Mouse (Mus musculus): Measurements from ENCODE around the gene Tagap. TPM values are rescaled to one million over a fixed set of nuclear protein-coding genes. Genes with fewer than 3 reads are reported as not detected.
A peak's percentile ranks its signal among the peaks of the same experiment; 100 is the strongest.
"Not testable (repeated sequence)": the region's sequence is repeated elsewhere in the genome, so short reads cannot be mapped to it uniquely, and the experiment has no call there.

Gene Tagap
- polyA plus RNA-seq, 1 experiment from 2014 or later: 1.1 TPM

GRCm38 (mm10) chr17:7922564-7922963 is 3.2 kb upstream of the Tagap start:
- no peak for ATAC-seq (replicated peaks; ENCODE audit: extremely low read depth, insufficient read depth, low FRiP score)
- 80% methylated on average over 5 of the region's 5 CpGs for WGBS

GRCm38 (mm10) chr17:7924185-7924725 is 1.5 kb upstream of the Tagap start:
- 62% methylated on average over 13 of the region's 13 CpGs for WGBS
- 0 out of 2 replicates have a peak, but pooled peaks have one; percentile 6 for ATAC-seq (replicated peaks; ENCODE audit: extremely low read depth, insufficient read depth, low FRiP score)
- Histone ChIP-seq H3K36me3 (ENCODE audit: control insufficient read depth, insufficient read depth) (no peaks in the 10 kb centered on the region), H3K4me3 (ENCODE audit: low read length) (no peak overlapping the region), H3K4me2 (ENCODE audit: low read depth, low read length) (no peak overlapping the region), H3K9me3 (replicated peaks; ENCODE audit: control insufficient read depth, low read length) (no peaks in the 10 kb centered on the region), H3K9ac (ENCODE audit: low read length) (no peak overlapping the region), H3K4me1 (ENCODE audit: control insufficient read depth, insufficient read depth, low read length) (peaks cover 5% of the 10 kb centered on the region), H3K27ac (ENCODE audit: low read length) (no peak overlapping the region), H3K27me3 (ENCODE audit: control insufficient read depth, insufficient read depth, low read length) (0 out of 2 replicates have a peak, but pooled peaks cover 5% of the 10 kb centered on the region)

More at GRCm38 (mm10) chr17:7922564-7922963, 3.2 kb upstream of the Tagap start:
- no peaks in the 10 kb centered on the region for H3K36me3 ChIP-seq (ENCODE audit: control insufficient read depth, insufficient read depth)
- H3K27ac ChIP-seq (ENCODE audit: low read length): no peak overlapping the region
- H3K4me1 ChIP-seq (ENCODE audit: control insufficient read depth, insufficient read depth, low read length): peaks cover 5% of the 10 kb centered on the region
- 0 out of 2 replicates have a peak, but pooled peaks cover 2% of the 10 kb centered on the region for H3K27me3 ChIP-seq (ENCODE audit: control insufficient read depth, insufficient read depth, low read length)
- H3K9ac ChIP-seq (ENCODE audit: low read length): no peak overlapping the region
- no peak overlapping the region for H3K4me3 ChIP-seq (ENCODE audit: low read length)
- no peak overlapping the region for H3K4me2 ChIP-seq (ENCODE audit: low read depth, low read length)
- H3K9me3 ChIP-seq (replicated peaks; ENCODE audit: control insufficient read depth, low read length): no peaks in the 10 kb centered on the region

- no peaks in the 10 kb centered on the region for H3K36me3 ChIP-seq (ENCODE audit: control insufficient read depth, insufficient read depth)
- no peak overlapping the region for H3K27ac ChIP-seq (ENCODE audit: low read length)
- H3K4me1 ChIP-seq (ENCODE audit: control insufficient read depth, insufficient read depth, low read length): peaks cover 9% of the 10 kb centered on the region
- no peak overlapping the region for H3K9ac ChIP-seq (ENCODE audit: low read length)
- H3K4me2 ChIP-seq (ENCODE audit: low read depth, low read length): no peak overlapping the region
- H3K4me3 ChIP-seq (ENCODE audit: low read length): no peak overlapping the region
- no peaks in the 10 kb centered on the region for H3K9me3 ChIP-seq (replicated peaks; ENCODE audit: control insufficient read depth, low read length)
- no peak for ATAC-seq (replicated peaks; ENCODE audit: extremely low read depth, insufficient read depth, low FRiP score)
- H3K27me3 ChIP-seq (ENCODE audit: control insufficient read depth, insufficient read depth, low read length): 0 out of 2 replicates have a peak, but pooled peaks cover 5% of the 10 kb centered on the region
- WGBS: 65% methylated on average over 24 of the region's 24 CpGs
These were observed 2.1 kb downstream of the Tagap start for GRCm38 (mm10) chr17:7927582-7928535.

- no peak overlapping the region for H3K9ac ChIP-seq (ENCODE audit: low read length)
- 0 out of 2 replicates have a peak, but pooled peaks cover 3% of the 10 kb centered on the region for H3K27me3 ChIP-seq (ENCODE audit: control insufficient read depth, insufficient read depth, low read length)
- no peak overlapping the region for H3K27ac ChIP-seq (ENCODE audit: low read length)
- ATAC-seq (replicated peaks; ENCODE audit: extremely low read depth, insufficient read depth, low FRiP score): no peak
- no peak overlapping the region for H3K4me2 ChIP-seq (ENCODE audit: low read depth, low read length)
- H3K4me3 ChIP-seq (ENCODE audit: low read length): no peak overlapping the region
- H3K4me1 ChIP-seq (ENCODE audit: control insufficient read depth, insufficient read depth, low read length): peaks cover 9% of the 10 kb centered on the region
- no peaks in the 10 kb centered on the region for H3K9me3 ChIP-seq (replicated peaks; ENCODE audit: control insufficient read depth, low read length)
- H3K36me3 ChIP-seq (ENCODE audit: control insufficient read depth, insufficient read depth): no peaks in the 10 kb centered on the region
- WGBS: 81% methylated on average over 6 of the region's 6 CpGs
These were observed 2.9 kb downstream of the Tagap start for GRCm38 (mm10) chr17:7928662-7929061.

- Histone ChIP-seq H3K27ac (ENCODE audit: low read length) (no peak overlapping the region), H3K4me1 (ENCODE audit: control insufficient read depth, insufficient read depth, low read length) (peaks cover 4% of the 10 kb centered on the region; the same call in 1 of the 2 replicates), H3K9me3 (replicated peaks; ENCODE audit: control insufficient read depth, low read length) (no peaks in the 10 kb centered on the region), H3K27me3 (ENCODE audit: control insufficient read depth, insufficient read depth, low read length) (0 out of 2 replicates have a peak, but pooled peaks cover 3% of the 10 kb centered on the region), H3K4me2 (ENCODE audit: low read depth, low read length) (no peak overlapping the region), H3K4me3 (ENCODE audit: low read length) (no peak overlapping the region), H3K36me3 (ENCODE audit: control insufficient read depth, insufficient read depth) (no peaks in the 10 kb centered on the region), H3K9ac (ENCODE audit: low read length) (no peak overlapping the region)
- WGBS: 34% methylated on average over 8 of the region's 8 CpGs
- no peak for ATAC-seq (replicated peaks; ENCODE audit: extremely low read depth, insufficient read depth, low FRiP score)
These were observed 3.5 kb downstream of the Tagap start for GRCm38 (mm10) chr17:7929279-7929678.

- H3K9me3 ChIP-seq (replicated peaks; ENCODE audit: control insufficient read depth, low read length): no peaks in the 10 kb centered on the region
- H3K27ac ChIP-seq (ENCODE audit: low read length): no peak overlapping the region
- H3K4me3 ChIP-seq (ENCODE audit: low read length): no peak overlapping the region
- H3K36me3 ChIP-seq (ENCODE audit: control insufficient read depth, insufficient read depth): no peaks in the 10 kb centered on the region
- H3K4me2 ChIP-seq (ENCODE audit: low read depth, low read length): no peak overlapping the region
- ATAC-seq (replicated peaks; ENCODE audit: extremely low read depth, insufficient read depth, low FRiP score): no peak
- 0 out of 2 replicates have a peak, but pooled peaks cover 3% of the 10 kb centered on the region for H3K27me3 ChIP-seq (ENCODE audit: control insufficient read depth, insufficient read depth, low read length)
- H3K4me1 ChIP-seq (ENCODE audit: control insufficient read depth, insufficient read depth, low read length): peaks cover 4% of the 10 kb centered on the region; the same call in 1 of the 2 replicates
- 69% methylated on average over 13 of the region's 13 CpGs for WGBS
- H3K9ac ChIP-seq (ENCODE audit: low read length): no peak overlapping the region
These were observed 5.5 kb downstream of the Tagap start for GRCm38 (mm10) chr17:7931096-7931990.

- not testable (repeated sequence) for H3K9me3 ChIP-seq (replicated peaks; ENCODE audit: control insufficient read depth, low read length); H3K4me2 ChIP-seq (ENCODE audit: low read depth, low read length); H3K36me3 ChIP-seq (ENCODE audit: control insufficient read depth, insufficient read depth); H3K4me3 ChIP-seq (ENCODE audit: low read length); ATAC-seq (replicated peaks; ENCODE audit: extremely low read depth, insufficient read depth, low FRiP score); H3K27me3 ChIP-seq (ENCODE audit: control insufficient read depth, insufficient read depth, low read length); H3K4me1 ChIP-seq (ENCODE audit: control insufficient read depth, insufficient read depth, low read length); H3K9ac ChIP-seq (ENCODE audit: low read length); H3K27ac ChIP-seq (ENCODE audit: low read length)
- WGBS: 67% methylated on average over 7 of the region's 8 CpGs
These were observed 6.3 kb downstream of the Tagap start for GRCm38 (mm10) chr17:7932121-7932520.

GRCm38 (mm10) chr17:7939640-7940039 is 13.8 kb downstream of the Tagap start:
- H3K9ac ChIP-seq (ENCODE audit: low read length): no peak overlapping the region
- H3K27me3 ChIP-seq (ENCODE audit: control insufficient read depth, insufficient read depth, low read length): no peaks in the 10 kb centered on the region
- no peak overlapping the region for H3K4me3 ChIP-seq (ENCODE audit: low read length)
- no peak overlapping the region for H3K4me2 ChIP-seq (ENCODE audit: low read depth, low read length)
- 54% methylated on average over 8 of the region's 8 CpGs for WGBS
- ATAC-seq (replicated peaks; ENCODE audit: extremely low read depth, insufficient read depth, low FRiP score): no peak
- H3K9me3 ChIP-seq (replicated peaks; ENCODE audit: control insufficient read depth, low read length): no peaks in the 10 kb centered on the region
- H3K4me1 ChIP-seq (ENCODE audit: control insufficient read depth, insufficient read depth, low read length): peaks cover 3% of the 10 kb centered on the region
- H3K36me3 ChIP-seq (ENCODE audit: control insufficient read depth, insufficient read depth): no peaks in the 10 kb centered on the region
- no peak overlapping the region for H3K27ac ChIP-seq (ENCODE audit: low read length)

All from heart, embryonic 16.5 days (tissue).